Mouse (Mus musculus) left cerebral cortex, adult 6 months (tissue): ENCODE data around the gene Cyp2b13. TPM values are rescaled to one million over a fixed set of nuclear protein-coding genes. Genes with fewer than 3 reads are reported as not detected.

Experiments used
- long read RNA-seq, 2 experiments: library from polyadenylated mRNA; unstranded; transcript quantifications; one replicate each; pipeline ENCODE4 v2.0.0; 2019 to 2020
- polyA plus RNA-seq: library from polyadenylated mRNA; unstranded; fragments of <200 nt; fragmentation: Nextera tagmentation; gene quantifications from 2 replicates; pipeline ENCODE4 v1.2.3, GENCODE M21; 2021

Cyp2b13 gene
- not detected in 2 replicates for polyA plus RNA-seq
- long read RNA-seq, experiment 1 = 0 reads
- long read RNA-seq, experiment 2 = 0 reads

GRCm38 (mm10) chr7:26061197-26061596 is at the start of gene Cyp2b13:
Gene Cyp2b13, plus strand, starts transcription at chr7:26061497.

Other genes starting within 250 kb of the Cyp2b13 start
- 2.5 TPM in 2 replicates for gene Cyp2s1, start 244.6 kb upstream of the Cyp2b13 start, polyA plus RNA-seq
- gene Cyp2b10, start 163.9 kb upstream of the Cyp2b13 start, polyA plus RNA-seq = not detected in 2 replicates
- gene Cyp2b9, start 111.9 kb downstream of the Cyp2b13 start, polyA plus RNA-seq = not detected in 2 replicates
- gene Vmn1r184, start 198.8 kb downstream of the Cyp2b13 start, polyA plus RNA-seq = not detected in 2 replicates
- not detected in 2 replicates for gene Cyp2a4, start 245.7 kb downstream of the Cyp2b13 start, polyA plus RNA-seq